Mouse (Mus musculus) embryonic stem cell, embryonic (primary cell): ENCODE results near the gene Sike1.

Source experiments
- CTCF ChIA-PET, 4 experiments: fragments of 300-600 bp in 2 of 4; fragments of 350-600 bp in 2 of 4; sonication (Branson Sonifier 250); formaldehyde crosslinking; loops; one replicate each; lab custom pipeline; 2022; ENCODE audit warnings: inconsistent platforms in 2 of 4; lab: Charles Lee
- POLR2A ChIA-PET, 4 experiments: fragments of 300-600 bp in 2 of 4; fragments of 350-600 bp in 2 of 4; sonication (Branson Sonifier 250); formaldehyde crosslinking; loops; one replicate each; lab custom pipeline; 2022; ENCODE audit warnings: antibody characterized with exemption in 4 of 4, inconsistent platforms in 1 of 4; lab: Charles Lee

Sike1 gene

GRCm38 (mm10) chr3:103001595-103001994, 6.1 kb downstream of the Sike1 start:
- ChIA-PET CTCF (no interaction called here), POLR2A (interaction anchor here in 2 of 4 experiments (0.8 to 8.7 kb wide), 4 partner anchors 14 to 125 kb away, joined by 3 to 97 read pairs (median 4); partner anchors contain the start of gene Csde1 (in 1 of the 2))

- ChIA-PET POLR2A (interaction anchor here in 2 of 4 experiments (0.8 to 11.5 kb wide), 3 partner anchors 14 to 21 kb away, joined by 3 to 217 read pairs (median 63); partner anchors contain the start of gene Sike1 (in 1 of the 2)), CTCF (no interaction called here)
Measured at GRCm38 (mm10) chr3:103017350-103017749, 21.8 kb downstream of the Sike1 start.

- ChIA-PET CTCF (no interaction called here), POLR2A (interaction anchor here (0.6 to 11.5 kb wide), 47 partner anchors 9 to 1415 kb away, joined by 3 to 217 read pairs (median 10); partner anchors contain the start of genes Sike1 (in 4 of the 4), Nras (in 2 of the 4), Atp1a1 (in 1 of the 4) and Dennd2c (in 1 of the 4))
Measured at GRCm38 (mm10) chr3:103019462-103019861, 24.0 kb downstream of the Sike1 start.

GRCm38 (mm10) chr3:103020249-103020942, 24.9 kb downstream of the Sike1 start, which contains the start of gene Csde1:
Csde1 (plus strand) TSS chr3:103020426.
- POLR2A ChIA-PET, result interaction anchor here (0.6 to 11.5 kb wide), 142 partner anchors 9 to 1416 kb away, joined by 3 to 217 read pairs (median 4); partner anchors contain the start of genes Nras (in 4 of the 4), Sike1 (in 4 of the 4), Dennd2c (in 3 of the 4) and Trim33 (in 3 of the 4)

GRCm38 (mm10) chr3:103020943-103021638, 25.6 kb downstream of the Sike1 start:
- CTCF ChIA-PET, result interaction anchor here in 1 of 4 experiments (0.9 to 1.0 kb wide), 2 partner anchors 125 to 149 kb away, joined by 3 to 4 read pairs; no protein-coding TSS in a partner anchor
- POLR2A ChIA-PET, result interaction anchor here (0.6 to 11.5 kb wide), 141 partner anchors 8 to 1417 kb away, joined by 3 to 217 read pairs (median 4); partner anchors contain the start of genes Nras (in 4 of the 4), Sike1 (in 4 of the 4), Dennd2c (in 3 of the 4) and Trim33 (in 3 of the 4)

More at GRCm38 (mm10) chr3:103020249-103020942, 24.9 kb downstream of the Sike1 start, which contains the start of gene Csde1:
- CTCF ChIA-PET, result interaction anchor here in 2 of 4 experiments (0.6 to 1.0 kb wide), 3 partner anchors 81 to 149 kb away, joined by 3 to 4 read pairs (median 4); no protein-coding TSS in a partner anchor

GRCm38 (mm10) chr3:103026174-103026573, 30.7 kb downstream of the Sike1 start:
- CTCF ChIA-PET, result interaction anchor here in 1 of 4 experiments (0.6 kb wide), 1 partner anchor 963 kb away, joined by 5 read pairs; no protein-coding TSS in a partner anchor
- POLR2A ChIA-PET, result interaction anchor here in 1 of 4 experiments (0.7 to 17.7 kb wide), 4 partner anchors 6 to 120 kb away, joined by 3 to 217 read pairs (median 28); partner anchors contain the start of gene Csde1

- CTCF ChIA-PET, result interaction anchor here in 1 of 4 experiments (0.7 kb wide), 1 partner anchor 135 kb away, joined by 3 read pairs; no protein-coding TSS in a partner anchor
- POLR2A ChIA-PET, result interaction anchor here in 3 of 4 experiments (0.5 to 17.7 kb wide), 12 partner anchors 10 to 81 kb away, joined by 3 to 217 read pairs (median 7); partner anchors contain the start of genes Nras (in 2 of the 3) and Csde1 (in 1 of the 3)
Measured at GRCm38 (mm10) chr3:103040285-103040684, 44.8 kb downstream of the Sike1 start.

GRCm38 (mm10) chr3:103040861-103041379, 45.4 kb downstream of the Sike1 start:
- POLR2A ChIA-PET, result interaction anchor here in 3 of 4 experiments (0.5 to 17.7 kb wide), 15 partner anchors 8 to 107 kb away, joined by 3 to 217 read pairs (median 5); partner anchors contain the start of genes Nras (in 2 of the 3) and Csde1 (in 1 of the 3)
- CTCF ChIA-PET, result interaction anchor here in 1 of 4 experiments (0.7 kb wide), 1 partner anchor 134 kb away, joined by 3 read pairs; no protein-coding TSS in a partner anchor

- ChIA-PET CTCF (no interaction called here), POLR2A (interaction anchor here in 3 of 4 experiments (0.9 to 6.1 kb wide), 21 partner anchors 7 to 106 kb away, joined by 3 to 73 read pairs (median 4); partner anchors contain the start of gene Csde1 (in 1 of the 3))
Measured at GRCm38 (mm10) chr3:103056016-103056595, 60.6 kb downstream of the Sike1 start.

- POLR2A ChIA-PET, result interaction anchor here (0.5 to 6.1 kb wide), 57 partner anchors 9 to 1877 kb away, joined by 3 to 73 read pairs (median 5); partner anchors contain the start of genes Bcas2 (in 2 of the 4), Csde1 (in 2 of the 4), Dennd2c (in 2 of the 4) and Sike1 (in 2 of the 4)
- CTCF ChIA-PET, result interaction anchor here in 3 of 4 experiments (0.5 to 1.4 kb wide), 3 partner anchors 43 to 398 kb away, joined by 3 to 4 read pairs (median 4); no protein-coding TSS in a partner anchor
Measured at GRCm38 (mm10) chr3:103057752-103058151, 62.2 kb downstream of the Sike1 start.
